Mouse (Mus musculus): ENCODE data around the gene Cct7. TPM values are rescaled to one million over a fixed set of nuclear protein-coding genes. Genes with fewer than 3 reads are reported as not detected.

The Cct7 gene
- polyA plus RNA-seq, 1 experiment from 2014 or later, result 448 TPM

DNA sequence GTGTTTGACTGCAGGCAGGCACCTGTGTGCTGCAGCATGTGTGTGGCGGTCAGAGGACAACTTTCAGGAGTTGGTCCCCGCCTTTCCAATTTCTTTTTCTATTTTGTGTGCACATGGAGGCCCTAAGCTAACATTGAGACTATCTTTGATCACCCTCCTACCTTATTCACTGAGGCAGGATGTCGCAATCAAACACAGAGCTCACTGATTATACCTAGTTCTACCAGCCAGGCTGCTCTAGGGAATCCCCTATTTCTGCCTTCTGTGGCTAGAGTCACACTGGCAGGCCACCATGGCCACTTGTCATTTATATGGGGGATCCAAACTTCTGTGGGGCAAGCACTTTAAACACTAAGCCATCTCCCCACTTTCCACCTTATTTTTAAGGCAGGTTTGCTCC lies 38.4 kb downstream of the Cct7 start:
- no peak for ATAC-seq (ENCODE audit: low read depth)
- Histone ChIP-seq H3K4me2 (ENCODE audit: low read depth, low read length) (no peak overlapping the region), H3K27me3 (ENCODE audit: control insufficient read depth, insufficient read depth, low read depth, low read length) (peaks cover 16% of the 10 kb centered on the region), H3K4me1 (replicated peaks; ENCODE audit: control insufficient read depth, insufficient read depth, low read length) (peaks cover under 1% of the 10 kb centered on the region; the same call in 1 of the 2 replicates), H3K9me3 (ENCODE audit: control insufficient read depth, low read length) (no peaks in the 10 kb centered on the region), H3K36me3 (ENCODE audit: control insufficient read depth, insufficient read depth, low read length) (no peaks in the 10 kb centered on the region), H3K9ac (ENCODE audit: low read length) (no peak overlapping the region), H3K27ac (ENCODE audit: low read length) (no peak overlapping the region), H3K4me3 (ENCODE audit: low read length) (no peak overlapping the region)
- 55% methylated on average over 3 of the region's 3 CpGs for WGBS

DNA sequence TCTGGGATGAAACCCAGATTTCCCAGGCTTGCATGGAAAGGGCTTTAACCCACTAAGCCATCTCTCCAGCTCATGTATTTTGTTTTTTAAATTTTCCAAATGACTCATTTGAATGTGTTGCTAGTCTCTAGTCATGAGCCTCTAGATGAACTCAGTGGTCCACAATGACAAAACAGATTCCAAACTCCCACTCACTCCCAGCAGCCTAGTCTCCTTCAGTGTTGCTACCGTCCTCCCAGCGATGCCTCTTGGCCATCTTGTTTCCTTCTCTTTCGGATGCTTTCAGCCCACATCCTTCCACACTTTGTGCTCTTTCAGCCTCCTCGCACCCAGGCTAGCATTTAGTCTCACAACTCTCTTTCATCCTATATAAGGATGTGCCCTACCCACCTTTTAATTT lies 38.9 kb downstream of the Cct7 start:
- Histone ChIP-seq H3K36me3 (ENCODE audit: control insufficient read depth, insufficient read depth, low read length) (no peaks in the 10 kb centered on the region), H3K9me3 (ENCODE audit: control insufficient read depth, low read length) (no peaks in the 10 kb centered on the region), H3K4me2 (ENCODE audit: low read depth, low read length) (no peak overlapping the region), H3K27ac (ENCODE audit: low read length) (no peak overlapping the region), H3K4me1 (replicated peaks; ENCODE audit: control insufficient read depth, insufficient read depth, low read length) (no peaks in the 10 kb centered on the region), H3K27me3 (ENCODE audit: control insufficient read depth, insufficient read depth, low read depth, low read length) (peaks cover 11% of the 10 kb centered on the region), H3K9ac (ENCODE audit: low read length) (no peak overlapping the region), H3K4me3 (ENCODE audit: low read length) (no peak overlapping the region)
- 82% methylated on average over 4 of the region's 4 CpGs for WGBS
- ATAC-seq (ENCODE audit: low read depth), result no peak

DNA sequence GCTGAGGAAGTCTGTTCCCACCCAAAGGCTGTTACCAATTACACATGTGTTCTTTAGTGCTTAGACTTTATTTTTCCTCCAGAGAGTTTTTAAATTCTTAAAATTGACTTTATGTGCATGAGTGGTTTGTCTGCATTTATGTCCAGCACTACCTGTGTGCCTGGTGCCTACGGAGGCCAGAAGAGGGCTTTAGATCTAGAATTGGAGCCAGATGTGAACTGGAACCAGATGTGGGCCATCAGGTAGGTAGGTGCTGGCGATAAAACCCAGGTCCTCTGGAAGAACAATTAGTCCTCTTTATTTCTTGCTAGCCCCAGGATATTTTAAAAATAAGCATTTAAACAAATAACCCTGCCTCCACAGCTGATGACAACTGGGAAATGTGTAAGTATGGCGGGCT lies 40.3 kb downstream of the Cct7 start:
- no peaks in the 10 kb centered on the region for H3K27me3 ChIP-seq (ENCODE audit: control insufficient read depth, insufficient read depth, low read depth, low read length)
- WGBS, result 86% methylated on average over 3 of the region's 3 CpGs
- no peak overlapping the region for H3K27ac ChIP-seq (ENCODE audit: low read length)
- H3K9me3 ChIP-seq (ENCODE audit: control insufficient read depth, low read length), result no peaks in the 10 kb centered on the region
- no peak overlapping the region for H3K4me2 ChIP-seq (ENCODE audit: low read depth, low read length)
- no peak overlapping the region for H3K9ac ChIP-seq (ENCODE audit: low read length)
- no peaks in the 10 kb centered on the region for H3K4me1 ChIP-seq (replicated peaks; ENCODE audit: control insufficient read depth, insufficient read depth, low read length)
- ATAC-seq (ENCODE audit: low read depth), result no peak
- H3K4me3 ChIP-seq (ENCODE audit: low read length), result no peak overlapping the region
- no peaks in the 10 kb centered on the region for H3K36me3 ChIP-seq (ENCODE audit: control insufficient read depth, insufficient read depth, low read length)

DNA sequence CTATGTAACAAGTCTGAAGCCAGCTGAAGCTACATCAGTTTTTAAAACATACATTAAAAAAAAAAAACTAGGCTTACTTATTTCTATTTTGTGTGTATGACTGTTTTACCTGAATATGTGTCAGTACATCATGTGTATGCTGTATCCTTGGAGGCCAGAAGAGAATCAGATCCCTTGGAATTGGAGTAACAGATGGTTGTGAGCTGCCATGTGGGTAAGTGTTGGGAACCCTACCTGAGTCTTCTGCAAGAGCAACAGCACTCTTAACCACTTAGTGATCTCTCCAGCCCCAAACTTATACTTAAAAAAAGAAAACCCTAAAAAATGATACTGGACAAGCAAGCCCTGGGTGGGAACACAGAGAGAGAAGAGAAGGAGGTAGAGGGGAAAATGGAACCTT lies 45.7 kb downstream of the Cct7 start:
- no peaks in the 10 kb centered on the region for H3K36me3 ChIP-seq (ENCODE audit: control insufficient read depth, insufficient read depth, low read length)
- peaks cover 2% of the 10 kb centered on the region for H3K27me3 ChIP-seq (ENCODE audit: control insufficient read depth, insufficient read depth, low read depth, low read length)
- H3K4me2 ChIP-seq (ENCODE audit: low read depth, low read length), result no peak overlapping the region
- no peaks in the 10 kb centered on the region; the same call in 1 of the 2 replicates for H3K4me1 ChIP-seq (replicated peaks; ENCODE audit: control insufficient read depth, insufficient read depth, low read length)
- no peak for ATAC-seq (ENCODE audit: low read depth)
- no peak overlapping the region for H3K9ac ChIP-seq (ENCODE audit: low read length)
- H3K4me3 ChIP-seq (ENCODE audit: low read length), result no peak overlapping the region
- no peaks in the 10 kb centered on the region for H3K9me3 ChIP-seq (ENCODE audit: control insufficient read depth, low read length)
- H3K27ac ChIP-seq (ENCODE audit: low read length), result no peak overlapping the region

DNA sequence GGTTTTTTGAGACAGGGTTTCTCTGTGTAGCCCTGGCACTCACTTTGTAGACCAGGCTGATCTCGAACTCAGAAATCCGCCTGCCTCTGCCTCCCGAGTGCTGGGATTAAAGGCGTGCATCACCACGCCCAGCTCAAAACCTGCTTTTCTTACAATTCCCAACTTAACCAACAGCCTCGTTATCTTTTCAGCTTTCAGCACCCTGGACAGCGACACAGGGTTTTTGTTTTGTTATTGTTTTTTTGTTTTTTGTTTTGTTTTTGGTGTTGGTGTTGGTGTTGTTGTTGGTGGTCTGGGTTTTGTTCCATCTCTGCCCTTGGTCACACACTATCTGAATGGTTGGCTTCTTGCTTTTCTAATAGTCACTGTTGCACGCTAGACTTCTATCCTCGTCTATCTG lies 46.8 kb downstream of the Cct7 start:
- Histone ChIP-seq H3K4me2 (ENCODE audit: low read depth, low read length) (no peak overlapping the region), H3K4me3 (ENCODE audit: low read length) (no peak overlapping the region), H3K27me3 (ENCODE audit: control insufficient read depth, insufficient read depth, low read depth, low read length) (peaks cover 7% of the 10 kb centered on the region), H3K36me3 (ENCODE audit: control insufficient read depth, insufficient read depth, low read length) (no peaks in the 10 kb centered on the region), H3K4me1 (replicated peaks; ENCODE audit: control insufficient read depth, insufficient read depth, low read length) (peaks cover 3% of the 10 kb centered on the region; the same call in 1 of the 2 replicates), H3K9ac (ENCODE audit: low read length) (no peak overlapping the region), H3K27ac (ENCODE audit: low read length) (no peak overlapping the region), H3K9me3 (ENCODE audit: control insufficient read depth, low read length) (no peaks in the 10 kb centered on the region)
- WGBS, result 56% methylated on average over 9 of the region's 9 CpGs
- no peak for ATAC-seq (ENCODE audit: low read depth)

DNA sequence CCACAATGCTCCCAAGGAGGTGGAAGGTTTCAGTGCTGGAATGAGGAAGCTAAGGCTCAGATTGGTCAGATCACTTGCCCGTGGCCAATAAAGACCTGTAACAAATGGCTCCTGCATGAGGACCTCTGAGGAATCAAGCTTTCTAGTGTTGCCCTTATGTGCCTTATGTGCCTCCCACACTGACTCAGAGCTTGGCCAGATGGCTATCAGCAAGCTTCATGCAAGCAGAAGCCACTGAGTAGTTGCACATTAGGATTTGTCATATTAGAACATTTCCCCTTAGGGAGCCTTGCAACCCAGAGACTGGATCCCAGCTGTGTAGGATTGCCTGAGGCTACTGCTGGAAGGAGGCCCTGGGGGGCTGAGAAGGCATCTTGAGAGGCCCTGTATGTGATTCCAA lies 49.1 kb downstream of the Cct7 start:
- Histone ChIP-seq H3K27ac (ENCODE audit: low read length) (no peak overlapping the region), H3K9ac (ENCODE audit: low read length) (no peak overlapping the region), H3K27me3 (ENCODE audit: control insufficient read depth, insufficient read depth, low read depth, low read length) (peaks cover 20% of the 10 kb centered on the region), H3K36me3 (ENCODE audit: control insufficient read depth, insufficient read depth, low read length) (no peaks in the 10 kb centered on the region), H3K4me2 (ENCODE audit: low read depth, low read length) (no peak overlapping the region), H3K9me3 (ENCODE audit: control insufficient read depth, low read length) (no peaks in the 10 kb centered on the region), H3K4me1 (replicated peaks; ENCODE audit: control insufficient read depth, insufficient read depth, low read length) (peaks cover 3% of the 10 kb centered on the region; the same call in 1 of the 2 replicates), H3K4me3 (ENCODE audit: low read length) (no peak overlapping the region)
- ATAC-seq (ENCODE audit: low read depth), result no peak
- WGBS, result 68% methylated on average over 1 of the region's 1 CpGs

DNA sequence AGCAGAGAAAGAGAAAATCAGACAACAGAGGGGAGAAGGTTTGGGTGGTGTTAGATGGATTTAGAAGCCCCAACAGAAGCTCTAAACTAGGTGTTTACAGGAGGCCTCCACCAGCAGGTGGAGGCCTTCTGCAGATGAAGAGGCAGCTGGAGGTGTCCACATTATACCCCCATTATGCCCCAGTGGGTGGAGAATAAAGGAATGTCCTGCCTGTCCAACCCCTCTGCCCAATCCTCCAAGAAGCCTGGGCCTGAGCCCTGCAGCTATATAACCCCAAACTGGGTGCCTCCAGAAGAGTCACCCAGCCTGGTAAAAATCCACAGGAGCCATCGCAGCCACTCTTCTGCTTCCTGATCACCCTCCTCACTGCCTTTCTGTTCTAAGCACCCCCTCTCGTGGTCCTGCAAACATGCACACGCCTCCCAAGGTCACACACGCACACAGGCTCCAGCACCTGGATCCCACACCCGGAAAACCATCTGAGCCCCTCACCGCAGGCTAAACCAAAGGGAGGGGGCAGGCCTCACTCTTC lies 50.3 kb downstream of the Cct7 start:
- H3K4me2 ChIP-seq (ENCODE audit: low read depth, low read length), result no peak overlapping the region
- H3K9me3 ChIP-seq (ENCODE audit: control insufficient read depth, low read length), result no peaks in the 10 kb centered on the region
- no peak for ATAC-seq (ENCODE audit: low read depth)
- WGBS, result 20% methylated on average over 6 of the region's 6 CpGs
- peaks cover 3% of the 10 kb centered on the region; the same call in 1 of the 2 replicates for H3K4me1 ChIP-seq (replicated peaks; ENCODE audit: control insufficient read depth, insufficient read depth, low read length)
- H3K27ac ChIP-seq (ENCODE audit: low read length), result no peak overlapping the region
- no peaks in the 10 kb centered on the region for H3K36me3 ChIP-seq (ENCODE audit: control insufficient read depth, insufficient read depth, low read length)
- H3K4me3 ChIP-seq (ENCODE audit: low read length), result no peak overlapping the region
- no peak overlapping the region for H3K9ac ChIP-seq (ENCODE audit: low read length)
- H3K27me3 ChIP-seq (ENCODE audit: control insufficient read depth, insufficient read depth, low read depth, low read length), result peaks cover 20% of the 10 kb centered on the region

DNA sequence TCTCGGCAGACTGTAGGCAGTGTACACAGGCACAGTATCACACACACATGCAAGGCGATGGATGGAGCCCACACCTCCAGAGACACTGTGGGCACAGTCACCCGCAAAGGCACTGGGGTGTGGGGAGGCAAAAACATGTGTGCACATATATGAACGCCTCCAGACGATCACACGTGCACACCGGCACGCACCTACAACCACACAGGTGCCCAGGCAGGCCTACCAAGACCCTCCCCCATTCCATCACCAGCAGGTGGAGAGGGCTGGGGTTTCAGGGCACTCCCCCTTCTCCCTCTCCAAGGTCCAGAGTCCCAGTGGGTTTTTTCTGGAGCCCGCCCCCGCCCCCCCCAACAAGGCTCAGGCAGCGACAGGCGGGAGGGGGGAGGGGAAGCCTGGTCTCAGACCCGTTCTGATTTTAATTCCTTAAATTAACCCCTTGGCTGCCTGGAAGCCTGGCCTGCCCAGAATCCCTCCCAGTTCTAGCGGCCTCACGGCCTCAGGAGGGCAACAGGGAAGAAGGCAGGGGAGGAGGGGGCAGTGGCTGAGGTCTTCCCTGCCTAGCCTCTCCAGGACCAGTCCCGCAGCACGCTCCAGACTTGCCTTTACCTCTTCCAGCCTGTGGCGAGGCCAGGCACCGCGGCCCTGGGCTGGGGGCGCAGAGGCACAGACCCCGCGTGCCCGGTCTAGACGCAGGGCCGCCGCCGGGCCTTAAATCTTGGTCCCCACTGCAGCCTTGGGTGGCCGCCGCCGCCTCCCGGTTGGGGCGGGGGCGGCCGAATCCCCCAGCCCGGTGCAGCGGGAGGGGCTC lies 51.0 kb downstream of the Cct7 start:
- no peak overlapping the region for H3K27ac ChIP-seq (ENCODE audit: low read length)

DNA sequence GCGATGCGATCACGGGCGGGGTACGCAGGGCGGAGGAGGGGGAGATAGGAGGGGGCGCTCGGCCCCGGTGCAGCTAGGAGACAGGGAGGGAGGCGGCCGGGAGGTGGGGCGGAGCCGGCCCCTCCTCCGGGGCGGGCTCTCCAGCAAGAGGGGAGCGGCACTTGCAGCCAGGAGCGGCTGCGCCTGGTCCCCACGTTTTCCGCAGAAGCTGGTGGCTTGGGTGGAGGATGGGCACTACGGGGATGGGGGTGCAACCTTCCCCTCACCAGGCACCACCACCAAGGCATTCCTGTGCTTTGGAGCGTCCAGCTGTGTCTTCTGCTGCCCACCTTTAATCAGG lies 51.6 kb downstream of the Cct7 start, which contains the start of gene Fbxo41:
TSS of gene Fbxo41 (minus strand) at position 84 of the 340 bp plus-strand sequence.
- ATAC-seq (ENCODE audit: low read depth), result peak; percentile 80
- Histone ChIP-seq H3K27ac (ENCODE audit: low read length) (no peak within 1 kb of the TSS), H3K9me3 (ENCODE audit: control insufficient read depth, low read length) (no peaks in the 10 kb centered on the region), H3K4me1 (replicated peaks; ENCODE audit: control insufficient read depth, insufficient read depth, low read length) (peaks cover 3% of the 10 kb centered on the region; the same call in 1 of the 2 replicates), H3K4me3 (ENCODE audit: low read length) (peak within 1 kb of the TSS; percentile 63), H3K27me3 (ENCODE audit: control insufficient read depth, insufficient read depth, low read depth, low read length) (peaks cover 20% of the 10 kb centered on the region), H3K9ac (ENCODE audit: low read length) (peak within 1 kb of the TSS; percentile 65), H3K4me2 (ENCODE audit: low read depth, low read length) (peak within 1 kb of the TSS; percentile 93), H3K36me3 (ENCODE audit: control insufficient read depth, insufficient read depth, low read length) (no peaks in the 10 kb centered on the region)
- 1% methylated on average over 14 of the region's 22 CpGs for WGBS

More for the DNA sequence above, 51.0 kb downstream of the Cct7 start:
- Histone ChIP-seq H3K36me3 (ENCODE audit: control insufficient read depth, insufficient read depth, low read length) (no peaks in the 10 kb centered on the region), H3K4me3 (ENCODE audit: low read length) (peak overlapping the region; percentile 63), H3K4me2 (ENCODE audit: low read depth, low read length) (peak overlapping the region; percentile 93), H3K27me3 (ENCODE audit: control insufficient read depth, insufficient read depth, low read depth, low read length) (peaks cover 20% of the 10 kb centered on the region), H3K9me3 (ENCODE audit: control insufficient read depth, low read length) (no peaks in the 10 kb centered on the region), H3K4me1 (replicated peaks; ENCODE audit: control insufficient read depth, insufficient read depth, low read length) (peaks cover 3% of the 10 kb centered on the region; the same call in 1 of the 2 replicates), H3K9ac (ENCODE audit: low read length) (peak overlapping the region; percentile 65)
- WGBS, result 1% methylated on average over 28 of the region's 37 CpGs
- ATAC-seq (ENCODE audit: low read depth), result peak; percentile 59
